Mouse (Mus musculus) heart, embryonic 14.5 days (tissue): ENCODE measurements at regions not wholly inside any gene's neighbourhood (a gene's known extent, or its start where the extent isn't known, plus 50 kb on each side); places are given as distances from the start of the nearest gene placed in this dataset.

Experiments used
- ATAC-seq: fragments of 200-750 bp; cut with Nextera tagmentation; 2 replicates; pipeline ENCODE4 v1.8.0; 2017; ENCODE audit warnings: low read depth, moderate TSS enrichment; ENCODE audit not compliant: insufficient number of reproducible peaks, insufficient read depth, low FRiP score
- H3K27ac ChIP-seq, 2 experiments: fragments of 200-500 bp in 1 of 2; fragments of 300-500 bp in 1 of 2; sonication (generic) in 1 of 2; replicated peaks in 1 of 2; 2 replicates each; pipeline ENCODE4 v1.5.1; 2012 to 2014; ENCODE audit warnings: low read depth in 2 of 2, low read length in 2 of 2, control low read depth in 1 of 2, mild to moderate bottlenecking in 1 of 2, mixed read lengths in 1 of 2; ENCODE audit not compliant: control insufficient read depth in 1 of 2, insufficient read depth in 1 of 2
- H3K27me3 ChIP-seq: fragments of 300-500 bp; sonication (generic); 2 replicates; pipeline ENCODE4 v1.6.1; 2014; ENCODE audit warnings: mild to moderate bottlenecking, low read length, control low read depth; ENCODE audit not compliant: control insufficient read depth, insufficient read depth
- H3K36me3 ChIP-seq: fragments of 300-500 bp; sonication (generic); 2 replicates; pipeline ENCODE4 v1.6.1; 2014; ENCODE audit warnings: mild to moderate bottlenecking, control low read depth, low read length, mixed read lengths; ENCODE audit not compliant: control insufficient read depth, insufficient read depth
- H3K4me1 ChIP-seq, 2 experiments: fragments of 200-500 bp in 1 of 2; fragments of 300-500 bp in 1 of 2; sonication (generic) in 1 of 2; 2 replicates each; pipeline ENCODE4 v1.6.1; 2012 to 2014; ENCODE audit warnings: low read length in 2 of 2, control low read depth in 1 of 2, mixed read lengths in 1 of 2; ENCODE audit not compliant: control insufficient read depth in 2 of 2, insufficient read depth in 2 of 2
- H3K4me2 ChIP-seq: fragments of 300-500 bp; sonication (generic); 2 replicates; pipeline ENCODE4 v1.6.1; 2014; ENCODE audit warnings: mild to moderate bottlenecking, low read length
- H3K4me3 ChIP-seq, 2 experiments: fragments of 200-500 bp in 1 of 2; fragments of 300-500 bp in 1 of 2; sonication (generic) in 1 of 2; 2 replicates each; pipeline ENCODE4 v1.5.1; 2012 to 2014; ENCODE audit warnings: low read length in 2 of 2, mild to moderate bottlenecking in 2 of 2, control low read depth in 1 of 2, low read depth in 1 of 2, moderate library complexity in 1 of 2; ENCODE audit not compliant: control insufficient read depth in 1 of 2, insufficient read depth in 1 of 2
- H3K9ac ChIP-seq: fragments of 300-500 bp; sonication (generic); 2 replicates; pipeline ENCODE4 v1.6.1; 2014; ENCODE audit warnings: mild to moderate bottlenecking, low read length
- H3K9me3 ChIP-seq: fragments of 300-500 bp; sonication (generic); 2 replicates; pipeline ENCODE4 v1.6.1; 2016; ENCODE audit warnings: low read length, control low read depth; ENCODE audit not compliant: control insufficient read depth
- WGBS: fragments of 180-500 bp; shearing (Covaris S2); extraction: QIAGEN DNeasy Blood & Tissue Kit; methylation state at CpG from one replicate; pipeline ENCODE4 v1.1.7; 2014; 5-methylcytosine and 5-hydroxymethylcytosine counted together

DNA sequence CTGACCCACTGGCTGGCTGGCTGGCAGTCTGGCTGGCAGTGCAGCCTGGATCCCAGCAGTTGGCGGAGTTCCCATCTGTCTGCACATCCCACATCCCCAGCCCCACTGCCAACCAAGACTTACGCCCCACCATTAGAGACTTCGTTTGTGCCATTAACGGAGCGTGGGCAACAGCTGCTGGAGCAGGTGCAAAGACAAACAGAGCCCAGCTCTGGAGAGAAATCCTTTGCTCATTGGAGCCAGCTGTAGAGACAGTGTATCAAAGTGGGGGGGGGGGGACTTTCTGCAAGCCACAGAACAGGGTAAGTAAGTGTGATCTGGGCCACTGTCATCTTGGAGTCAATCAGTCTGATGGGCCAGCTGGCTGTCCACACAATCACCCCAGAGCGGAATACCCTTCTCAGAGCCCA, 52.3 kb downstream of the Rplp1 start:
- no peak for ATAC-seq
- H3K36me3 ChIP-seq = no peaks in the 10 kb centered on the region
- no peaks in the 10 kb centered on the region for H3K4me1 ChIP-seq
- WGBS = 87% methylated on average over 6 of the region's 6 CpGs
- no peak overlapping the region for H3K4me3 ChIP-seq
- no peak overlapping the region for H3K27ac ChIP-seq
- H3K9ac ChIP-seq = no peak overlapping the region
- H3K27me3 ChIP-seq = peaks cover 24% of the 10 kb centered on the region
- H3K9me3 ChIP-seq = no peaks in the 10 kb centered on the region
- no peak overlapping the region for H3K4me2 ChIP-seq

DNA sequence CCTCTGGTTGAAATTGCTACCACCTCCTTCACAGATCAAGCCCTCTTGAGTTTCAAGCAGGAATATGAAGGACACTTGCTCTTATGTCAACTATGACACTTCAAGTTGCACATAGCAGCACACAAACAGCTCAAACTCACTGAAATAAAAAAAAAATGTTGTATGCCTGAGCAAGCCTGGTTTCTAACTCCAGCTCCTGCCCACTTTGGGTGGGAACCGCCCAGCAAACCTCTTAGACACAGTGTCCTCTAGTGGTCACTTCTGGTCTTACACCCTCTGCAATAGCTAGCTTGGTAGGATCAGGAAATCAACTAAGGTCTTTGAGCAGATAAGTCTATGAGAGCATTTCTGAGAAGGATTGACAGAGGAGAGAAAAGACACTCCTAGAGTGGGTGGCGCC, 54.2 kb downstream of the Rplp1 start:
- ATAC-seq = no peak
- WGBS = 14% methylated on average over 2 of the region's 2 CpGs
- Histone ChIP-seq H3K9me3 (no peaks in the 10 kb centered on the region), H3K4me1 (peaks cover 3 to 5% of the 10 kb centered on the region in 2 experiments; a peak in 1 of 4 replicates), H3K36me3 (no peaks in the 10 kb centered on the region), H3K27ac (no peak overlapping the region), H3K4me2 (no peak overlapping the region), H3K4me3 (no peak overlapping the region), H3K27me3 (peaks cover 12% of the 10 kb centered on the region; the same call in 1 of the 2 replicates), H3K9ac (no peak overlapping the region)

DNA sequence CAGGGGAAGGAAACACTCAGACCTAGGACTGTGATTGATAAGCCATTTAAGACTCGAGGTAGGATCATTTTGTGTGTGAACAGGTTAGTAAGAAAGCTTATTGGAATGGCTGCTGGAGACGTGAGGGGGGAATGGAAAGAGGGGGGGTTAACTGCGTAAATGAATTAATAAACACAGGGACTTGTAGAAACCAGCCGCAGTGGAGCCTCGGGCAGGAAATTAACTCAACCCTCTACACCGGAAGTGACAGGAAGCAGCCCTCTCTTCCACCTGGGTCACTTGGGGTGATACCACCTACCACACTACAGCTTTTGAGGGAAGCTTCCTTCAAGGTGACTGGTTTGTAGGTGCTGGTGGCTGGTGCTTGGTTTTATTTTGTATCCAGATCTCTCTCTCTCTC, 54.9 kb downstream of the Rplp1 start:
- H3K27me3 ChIP-seq = peaks cover 12% of the 10 kb centered on the region; the same call in 1 of the 2 replicates
- no peak overlapping the region for H3K27ac ChIP-seq
- H3K4me2 ChIP-seq = peak overlapping the region; percentile 6; the same call in 1 of the 2 replicates
- peaks cover 3 to 5% of the 10 kb centered on the region in 2 experiments; a peak in 1 of 4 replicates for H3K4me1 ChIP-seq
- no peak overlapping the region for H3K9ac ChIP-seq
- H3K4me3 ChIP-seq = no peak overlapping the region
- WGBS = 45% methylated on average over 6 of the region's 6 CpGs
- ATAC-seq = no peak
- H3K9me3 ChIP-seq = no peaks in the 10 kb centered on the region
- H3K36me3 ChIP-seq = no peaks in the 10 kb centered on the region

DNA sequence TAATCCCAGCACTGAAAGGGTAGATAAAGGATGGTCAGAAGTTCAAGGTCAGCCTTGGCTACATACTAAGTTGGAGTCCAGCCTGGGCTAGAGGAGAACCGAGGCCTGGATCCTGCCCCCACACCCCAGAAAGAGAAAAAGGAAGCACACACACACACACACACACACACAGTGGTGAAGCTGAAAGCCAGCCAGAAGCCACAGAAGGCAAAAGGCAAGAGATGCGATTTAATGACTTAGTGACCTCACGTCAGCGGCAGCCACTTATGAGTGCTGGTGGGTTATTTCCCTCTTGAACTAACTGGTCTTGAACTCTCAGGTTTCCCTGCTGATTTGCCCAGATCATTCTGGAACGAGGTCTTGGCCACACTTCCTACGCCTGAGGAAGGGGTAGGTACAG, 56.5 kb downstream of the Rplp1 start:
- H3K9ac ChIP-seq = no peak overlapping the region
- no peaks in the 10 kb centered on the region for H3K9me3 ChIP-seq
- no peaks in the 10 kb centered on the region for H3K36me3 ChIP-seq
- WGBS = 88% methylated on average over 6 of the region's 6 CpGs
- H3K4me1 ChIP-seq = peaks cover 3 to 5% of the 10 kb centered on the region in 2 experiments; a peak in 1 of 4 replicates
- H3K27ac ChIP-seq = no peak overlapping the region
- ATAC-seq = no peak
- H3K4me2 ChIP-seq = no peak overlapping the region
- H3K4me3 ChIP-seq = no peak overlapping the region
- H3K27me3 ChIP-seq = peaks cover 12% of the 10 kb centered on the region; the same call in 1 of the 2 replicates

DNA sequence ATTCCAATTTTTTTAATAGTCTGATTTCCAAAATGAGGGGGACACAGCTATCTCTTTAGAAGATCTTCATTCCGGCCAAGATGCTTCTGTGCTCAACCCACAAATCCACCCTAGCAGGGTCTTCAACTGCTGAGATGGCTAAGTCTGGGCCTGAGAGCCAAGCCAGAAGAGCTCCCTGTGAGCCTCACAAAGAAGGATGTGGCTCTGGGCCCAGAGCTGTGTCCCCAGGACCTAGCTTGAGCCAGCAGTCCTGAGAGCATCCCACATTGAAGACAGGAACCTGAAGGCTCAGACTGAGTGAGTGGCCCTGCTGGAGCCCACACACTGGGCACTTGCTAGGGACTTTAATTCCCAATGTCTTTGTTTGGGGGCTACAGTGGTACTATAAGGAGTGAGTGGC, 57.7 kb downstream of the Rplp1 start:
- Histone ChIP-seq H3K9ac (no peak overlapping the region), H3K27ac (no peak overlapping the region), H3K27me3 (peaks cover 12% of the 10 kb centered on the region; the same call in 1 of the 2 replicates), H3K9me3 (no peaks in the 10 kb centered on the region), H3K4me2 (no peak overlapping the region), H3K36me3 (no peaks in the 10 kb centered on the region), H3K4me1 (peaks cover 3 to 5% of the 10 kb centered on the region in 2 experiments; a peak in 1 of 4 replicates), H3K4me3 (no peak overlapping the region)
- 83% methylated on average over 1 of the region's 1 CpGs for WGBS
- no peak for ATAC-seq

DNA sequence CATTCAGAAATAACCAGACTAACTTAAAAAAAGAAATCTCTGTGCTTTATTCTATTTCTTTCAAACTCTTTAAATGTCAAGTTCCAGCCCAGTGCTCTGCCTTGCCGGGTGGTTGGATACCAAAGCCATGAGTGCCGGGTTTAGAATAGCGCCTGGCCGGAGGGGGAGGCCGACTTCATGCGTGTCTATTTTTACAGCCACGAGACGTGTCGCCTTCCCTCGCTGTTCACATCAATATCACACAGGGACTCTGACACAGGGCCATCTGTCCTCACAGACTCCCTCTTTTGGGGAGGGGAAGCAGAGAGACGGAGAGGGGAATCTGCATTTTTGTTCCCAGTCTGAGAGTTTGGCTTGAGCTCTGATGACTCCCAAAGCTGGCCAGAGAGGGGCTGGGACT, 58.7 kb downstream of the Rplp1 start:
- Histone ChIP-seq H3K27me3 (peaks cover 7% of the 10 kb centered on the region; the same call in 1 of the 2 replicates), H3K4me2 (peak overlapping the region; percentile 18; the same call in 1 of the 2 replicates), H3K9me3 (no peaks in the 10 kb centered on the region), H3K9ac (no peak overlapping the region), H3K36me3 (no peaks in the 10 kb centered on the region), H3K27ac (no peak overlapping the region), H3K4me3 (no peak overlapping the region), H3K4me1 (peaks cover 3 to 5% of the 10 kb centered on the region in 2 experiments; a peak in 1 of 4 replicates)
- ATAC-seq = no peak
- 40% methylated on average over 11 of the region's 11 CpGs for WGBS

DNA sequence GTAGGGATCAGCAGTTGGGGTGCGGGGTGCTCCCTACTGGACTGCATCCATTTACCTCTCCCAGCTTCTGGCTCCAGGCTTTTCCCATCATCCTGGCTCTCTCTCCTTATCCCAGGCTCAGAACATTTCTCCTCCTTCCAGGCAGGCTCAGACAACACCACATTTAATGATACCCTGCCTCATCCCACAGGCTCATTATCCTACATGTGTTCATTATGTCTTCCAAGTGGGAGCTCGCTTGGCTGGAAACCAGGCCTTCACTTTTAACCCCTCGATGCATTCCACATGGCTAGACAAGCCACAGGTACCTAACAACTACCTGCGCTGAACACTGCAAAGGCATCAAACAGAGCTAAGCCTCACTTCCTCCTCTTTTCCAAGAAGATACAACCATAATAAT, 60.5 kb downstream of the Rplp1 start:
- H3K27ac ChIP-seq = no peak overlapping the region
- H3K4me2 ChIP-seq = no peak overlapping the region
- H3K9ac ChIP-seq = no peak overlapping the region
- H3K36me3 ChIP-seq = no peaks in the 10 kb centered on the region
- WGBS = 82% methylated on average over 4 of the region's 4 CpGs
- H3K27me3 ChIP-seq = peaks cover 7% of the 10 kb centered on the region; the same call in 1 of the 2 replicates
- no peak for ATAC-seq
- H3K4me3 ChIP-seq = no peak overlapping the region
- H3K4me1 ChIP-seq = peaks cover 3 to 5% of the 10 kb centered on the region in 2 experiments; a peak in 1 of 4 replicates
- H3K9me3 ChIP-seq = no peaks in the 10 kb centered on the region

DNA sequence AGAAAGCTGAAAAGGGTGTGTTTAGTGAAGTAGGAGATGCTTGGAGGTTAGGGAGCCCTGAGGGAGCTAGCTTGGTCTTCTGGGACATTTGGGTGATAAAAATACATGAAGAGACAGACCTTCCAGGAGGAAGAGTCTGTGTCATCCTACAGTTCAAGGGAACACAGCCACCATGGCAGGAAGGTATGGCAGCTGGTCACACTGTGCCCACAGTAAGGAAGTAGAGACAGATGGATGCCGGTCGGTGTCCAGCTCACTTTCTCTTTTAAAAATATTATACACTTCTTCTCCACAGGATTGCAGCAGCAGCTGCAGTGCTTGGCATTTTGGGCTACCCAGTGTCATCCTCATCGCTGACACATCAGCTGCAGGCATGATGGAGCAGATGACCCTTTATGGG, 63.0 kb downstream of the Rplp1 start:
- WGBS = 96% methylated on average over 3 of the region's 3 CpGs
- H3K9ac ChIP-seq = no peak overlapping the region
- peaks cover 3 to 5% of the 10 kb centered on the region in 2 experiments; a peak in 1 of 4 replicates for H3K4me1 ChIP-seq
- no peak overlapping the region for H3K4me3 ChIP-seq
- H3K4me2 ChIP-seq = no peak overlapping the region
- H3K9me3 ChIP-seq = no peaks in the 10 kb centered on the region
- H3K27me3 ChIP-seq = no peaks in the 10 kb centered on the region; the same call in 1 of the 2 replicates
- H3K27ac ChIP-seq = no peak overlapping the region
- ATAC-seq = no peak
- no peaks in the 10 kb centered on the region for H3K36me3 ChIP-seq
